Mouse (Mus musculus): Measurements from ENCODE around the gene Kcnh2. TPM values are rescaled to one million over a fixed set of nuclear protein-coding genes. Genes with fewer than 3 reads are reported as not detected.

Gene Kcnh2
- 4.6 TPM for polyA plus RNA-seq (2017; shearing (Covaris generic))

GRCm38 (mm10) chr5:24351278-24351677 lies at the start of gene Kcnh2:
Kcnh2 (minus strand) TSS chr5:24351604.

GRCm38 (mm10) chr5:24393392-24393997 lies 42.1 kb upstream of the Kcnh2 start, which contains the start of gene Abcb8:
Abcb8 (plus strand) TSS chr5:24393663.

DNA sequence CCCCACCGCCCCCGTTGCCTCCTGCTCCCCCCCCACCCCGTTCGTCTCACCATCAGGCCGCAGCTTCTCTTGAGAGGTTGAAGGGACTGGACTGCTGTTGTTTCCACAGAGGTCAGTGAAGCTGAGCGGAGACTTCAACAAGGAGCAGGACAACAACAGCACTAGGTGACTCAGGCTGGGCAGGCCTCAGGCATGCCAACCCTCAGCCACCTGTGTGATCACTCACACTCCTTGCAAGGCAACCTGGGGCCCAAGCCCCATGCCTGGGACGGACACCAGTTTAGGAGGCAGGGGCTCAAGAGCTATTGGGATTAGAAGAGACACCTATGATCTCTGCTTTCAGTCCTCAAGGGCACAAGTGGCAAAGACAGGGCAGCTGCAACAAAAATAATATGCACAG lies 40.5 kb upstream of the Kcnh2 start, which contains the start of gene Atg9b:
Atg9b (minus strand) TSS at position 280 of the 400 bp plus-strand sequence.

DNA sequence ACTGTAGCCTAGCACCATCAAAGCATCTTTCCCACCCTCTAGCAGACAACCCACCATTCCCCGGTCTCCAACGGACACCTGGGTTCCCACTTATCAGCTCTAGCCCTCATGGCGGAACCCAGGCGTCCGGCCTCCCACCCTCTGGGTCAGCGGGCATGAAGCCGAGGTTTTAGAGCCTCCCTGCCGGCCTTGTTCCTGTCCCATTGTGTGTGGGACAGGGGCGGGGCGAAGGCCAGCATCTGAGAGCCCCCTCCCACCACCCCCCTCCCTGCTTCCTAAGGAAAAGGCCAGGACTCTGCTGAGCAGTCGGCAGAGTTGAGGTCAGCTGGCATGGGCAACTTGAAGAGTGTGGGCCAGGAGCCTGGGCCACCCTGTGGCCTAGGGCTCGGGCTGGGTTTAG lies 13.1 kb upstream of the Kcnh2 start, which contains the start of gene Nos3:
Nos3 (plus strand) TSS at position 303 of the 400 bp plus-strand sequence.

Other genes starting within 250 kb of the Kcnh2 start
- gene Nupl2, start 186.6 kb downstream of the Kcnh2 start, polyA plus RNA-seq (2017; shearing (Covaris generic)) = 14.5 TPM
- 0.23 TPM for gene Nos3, start 13.2 kb upstream of the Kcnh2 start, polyA plus RNA-seq (2017; shearing (Covaris generic))
- 2.3 TPM for gene Atg9b, start 40.5 kb upstream of the Kcnh2 start, polyA plus RNA-seq (2017; shearing (Covaris generic))
- 26.2 TPM for gene Abcb8, start 42.1 kb upstream of the Kcnh2 start, polyA plus RNA-seq (2017; shearing (Covaris generic))
- gene Asic3, start 61.8 kb upstream of the Kcnh2 start, polyA plus RNA-seq (2017; shearing (Covaris generic)) = 0.24 TPM
- 86.4 TPM for gene Cdk5, start 71.9 kb upstream of the Kcnh2 start, polyA plus RNA-seq (2017; shearing (Covaris generic))
- 39.5 TPM for gene Slc4a2, start 72.2 kb upstream of the Kcnh2 start, polyA plus RNA-seq (2017; shearing (Covaris generic))
- gene Fastk, start 93.7 kb upstream of the Kcnh2 start, polyA plus RNA-seq (2017; shearing (Covaris generic)) = 149 TPM
- gene Tmub1, start 96.2 kb upstream of the Kcnh2 start, polyA plus RNA-seq (2017; shearing (Covaris generic)) = 75.8 TPM
- gene Agap3, start 100.6 kb upstream of the Kcnh2 start, polyA plus RNA-seq (2017; shearing (Covaris generic)) = 76.9 TPM
- gene Gbx1, start 175.6 kb upstream of the Kcnh2 start, polyA plus RNA-seq (2017; shearing (Covaris generic)) = not detected
- gene Asb10, start 189.4 kb upstream of the Kcnh2 start, polyA plus RNA-seq (2017; shearing (Covaris generic)) = not detected
- not detected for gene 4931409K22Rik, start 205.2 kb upstream of the Kcnh2 start, polyA plus RNA-seq (2017; shearing (Covaris generic))
- 82.9 TPM for gene Abcf2, start 225.9 kb upstream of the Kcnh2 start, polyA plus RNA-seq (2017; shearing (Covaris generic))
- gene Chpf2, start 235.1 kb upstream of the Kcnh2 start, polyA plus RNA-seq (2017; shearing (Covaris generic)) = 34.1 TPM

Data from CD4-positive, CD25-positive, alpha-beta regulatory T cell (primary cell).